Mouse (Mus musculus): ENCODE results near the gene Lsm6.

Lsm6 gene

GRCm38 (mm10) chr8:78807283-78807682 is 13.7 kb downstream of the Lsm6 start:
- no peak for DNase-seq (ENCODE audit: extremely low spot score, low read depth, low spot score)

GRCm38 (mm10) chr8:78806006-78806405 is 14.9 kb downstream of the Lsm6 start:
- DNase-seq (ENCODE audit: extremely low spot score, low read depth, low spot score) = no peak

- DNase-seq (ENCODE audit: extremely low spot score, low read depth, low spot score) = no peak
These were observed 19.7 kb downstream of the Lsm6 start for GRCm38 (mm10) chr8:78801201-78801600.

DNA sequence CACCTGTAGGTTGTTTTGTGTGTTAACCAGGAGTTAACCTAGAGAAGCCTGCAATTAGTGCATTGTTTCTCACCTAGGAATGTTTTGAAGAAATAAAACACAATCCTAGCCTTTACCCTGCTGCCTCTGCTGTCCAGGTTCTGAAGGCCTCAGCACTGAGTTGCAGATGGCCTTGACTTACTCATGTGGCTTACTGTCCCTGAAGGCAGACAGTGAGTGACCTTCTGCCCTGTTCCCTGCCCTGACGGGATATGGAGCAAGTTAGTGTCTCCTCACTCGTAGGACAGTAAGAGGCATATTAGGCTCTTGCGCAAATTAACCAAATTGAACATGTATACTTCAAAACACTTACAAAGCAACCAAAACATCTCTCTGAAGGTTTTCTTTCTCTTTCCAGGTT is 22.3 kb downstream of the Lsm6 start:
- DNase-seq (ENCODE audit: extremely low spot score, low read depth, low spot score) = no peak

DNA sequence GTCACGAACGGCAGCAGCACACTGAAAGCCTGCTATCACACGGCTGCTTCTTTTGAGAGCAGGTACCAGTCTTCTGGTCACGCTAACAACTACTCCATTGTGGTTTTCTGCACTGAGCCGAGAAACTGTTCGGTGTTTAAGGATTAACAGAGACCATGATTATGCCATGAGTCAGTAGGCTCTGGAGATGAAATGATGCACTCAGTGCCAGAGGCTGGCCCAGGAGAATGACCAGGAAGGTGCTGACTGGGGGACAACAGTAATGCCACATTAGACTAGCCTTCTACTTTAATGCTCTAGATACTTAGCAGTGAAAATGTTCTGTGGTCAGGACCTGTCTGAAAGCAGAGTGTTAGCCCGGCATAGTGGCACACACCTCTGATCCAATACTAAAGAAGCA is 23.0 kb downstream of the Lsm6 start:
- no peak for DNase-seq (ENCODE audit: extremely low spot score, low read depth, low spot score)

- DNase-seq (ENCODE audit: extremely low spot score, low read depth, low spot score) = no peak
These were observed 27.7 kb downstream of the Lsm6 start for GRCm38 (mm10) chr8:78793231-78793630.

DNA sequence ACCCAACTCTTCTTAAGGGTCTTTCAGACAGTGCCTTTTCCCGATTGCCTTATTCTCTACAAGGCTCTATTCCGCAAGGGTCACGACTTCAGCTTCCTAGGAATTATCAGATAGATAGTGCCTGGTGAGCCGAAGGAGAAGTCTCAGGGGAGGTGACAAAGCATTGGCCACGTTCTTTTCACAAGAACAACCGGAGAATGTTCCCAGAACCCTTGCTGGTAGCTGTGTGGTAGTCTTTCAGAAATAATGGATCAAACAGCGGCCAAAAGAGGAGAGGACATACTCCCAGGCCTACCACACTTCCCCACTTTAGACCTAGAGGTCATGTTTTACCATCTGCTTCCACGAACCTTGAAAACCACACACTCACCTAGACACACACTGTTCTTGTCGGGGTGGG is 44.1 kb downstream of the Lsm6 start:
- DNase-seq (ENCODE audit: extremely low spot score, low read depth, low spot score) = no peak

DNA sequence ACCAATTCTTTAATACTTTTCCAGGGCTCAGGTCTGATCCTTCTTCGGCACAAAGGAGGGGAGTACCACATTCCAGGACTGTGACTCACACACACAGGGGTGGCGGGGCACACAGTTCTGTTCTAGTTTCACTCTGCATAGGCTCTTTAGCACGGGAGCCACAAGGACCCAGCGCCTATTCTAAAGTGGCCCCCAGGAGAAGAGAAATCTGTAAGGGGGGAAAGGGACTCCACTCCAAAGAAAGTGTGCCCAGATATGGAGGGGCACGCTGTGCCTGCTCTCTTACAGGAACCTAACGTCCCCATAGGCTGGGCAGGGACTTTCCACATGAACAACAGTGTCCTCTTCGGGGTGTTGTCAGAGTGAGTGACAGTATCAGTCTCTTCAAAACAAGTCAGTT is 49.7 kb downstream of the Lsm6 start:
- DNase-seq (ENCODE audit: extremely low spot score, low read depth, low spot score) = no peak

DNA sequence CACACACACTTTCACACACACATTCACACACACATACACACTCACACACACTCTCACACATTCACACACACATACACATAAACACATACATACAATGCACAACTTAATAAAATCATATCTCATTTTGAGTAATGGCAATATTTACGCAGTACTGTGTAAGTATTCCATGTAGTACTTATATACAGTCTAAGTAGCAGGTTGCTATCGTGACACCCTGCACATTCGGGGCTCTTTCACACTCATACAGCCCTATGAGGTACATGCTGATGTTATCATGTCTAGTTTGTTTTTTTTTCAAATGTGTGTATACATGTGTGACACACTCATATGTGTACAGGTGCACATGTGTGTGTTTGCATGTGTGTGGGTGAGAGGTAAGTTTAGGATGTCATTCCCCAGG is 50.4 kb downstream of the Lsm6 start:
- no peak for DNase-seq (ENCODE audit: extremely low spot score, low read depth, low spot score)

GRCm38 (mm10) chr8:78765556-78765955 is 55.4 kb downstream of the Lsm6 start:
- DNase-seq (ENCODE audit: extremely low spot score, low read depth, low spot score) = no peak

- no peak for DNase-seq (ENCODE audit: extremely low spot score, low read depth, low spot score)
These were observed 56.0 kb downstream of the Lsm6 start for GRCm38 (mm10) chr8:78764976-78765375.

- no peak for DNase-seq (ENCODE audit: extremely low spot score, low read depth, low spot score)
These were observed 61.8 kb downstream of the Lsm6 start for GRCm38 (mm10) chr8:78759139-78759538.

DNA sequence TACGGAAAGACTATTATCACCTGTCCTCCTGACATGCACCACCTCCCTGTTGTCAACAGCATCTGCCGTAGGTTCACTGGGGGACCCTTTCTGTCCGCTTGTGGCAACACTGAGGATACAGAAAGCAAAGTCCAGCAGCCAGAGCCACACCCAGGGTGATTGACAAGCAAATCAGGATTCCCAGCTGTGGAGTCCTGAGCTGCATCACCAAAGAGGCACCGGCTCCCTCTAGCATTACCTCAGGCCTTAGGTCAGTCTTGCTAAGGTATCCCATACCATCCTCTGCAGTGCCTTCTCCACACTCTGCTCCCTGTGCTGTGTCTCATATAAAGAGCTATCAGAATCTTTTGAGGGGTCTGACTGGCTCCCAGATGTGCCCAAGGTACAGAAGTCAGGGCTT is 66.0 kb downstream of the Lsm6 start:
- no peak for DNase-seq (ENCODE audit: extremely low spot score, low read depth, low spot score)

All from hindlimb bud, embryonic 11.5 days (tissue).